Mouse (Mus musculus) hindlimb bud, embryonic 11.5 days (tissue): ENCODE results near the gene Plekha5.

Source experiments
- DNase-seq: peaks from one replicate; pipeline ENCODE4 v3.0.0-alpha.2; 2012; ENCODE audit warnings: low read depth, low spot score; ENCODE audit errors: extremely low spot score

Gene Plekha5

DNA sequence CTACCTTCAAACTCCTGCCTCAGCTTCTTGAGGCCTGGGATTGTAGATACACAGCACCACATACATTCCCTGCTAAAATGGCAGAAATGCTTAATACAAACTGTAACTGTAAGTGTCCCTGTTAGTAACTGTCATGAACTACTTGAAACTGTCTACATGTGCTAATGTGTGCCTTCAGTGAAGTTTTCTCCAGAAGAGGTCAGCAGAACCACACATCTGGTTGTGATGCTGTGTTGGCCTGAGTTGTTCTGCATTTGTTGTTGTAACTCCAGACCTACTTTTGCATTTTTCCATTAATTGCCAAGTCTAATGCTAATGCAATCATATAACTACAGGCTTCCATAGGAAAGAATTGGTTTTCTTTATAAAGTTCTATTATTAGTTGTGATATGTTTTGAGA, 222.1 kb downstream of the Plekha5 start:
- DNase-seq: no peak
